In genomic region chr10:80760596-80761524, GRCm38 (mm10) we compare ENCODE assay signal across 13 mouse cellular contexts. TPM values are rescaled to one million over a fixed set of nuclear protein-coding genes. Genes with fewer than 3 reads are reported as not detected.
DNase-seq lines count a peak whose midpoint lies in the region; ATAC-seq and TF ChIP-seq lines count a peak whose summit lies in the region.
"Had no signal": no experiment of that assay in that cellular context is flagged by ENCODE, and none has a peak within 500 bp of the region (broad histone marks: within the 10 kb centered on the region; RNA-seq: fewer than 3 reads in every experiment).

No protein-coding gene starts in this region.

- 79% methylated on average over 4 of the region's 4 CpGs for WGBS in heart, embryonic 11.5 days (ENCODE audit: insufficient replicate concordance)
- 42% methylated on average over 4 of the region's 4 CpGs for WGBS in liver, adult 2 months
- 83% methylated on average over 4 of the region's 4 CpGs for WGBS in liver, embryonic 12.5 days (ENCODE audit: insufficient replicate concordance)

- no peak for TF ChIP-seq POLR2A in liver, adult 2 months (IDR thresholded peaks at IDR 0.05; ENCODE audit: extremely low read depth, insufficient read depth, low read length)

- ATAC-seq in heart, embryonic 11.5 days (replicated peaks; ENCODE audit: insufficient number of reproducible peaks, low FRiP score, low TSS enrichment) = no peak
- ATAC-seq in liver, embryonic 12.5 days = no peak

- peak overlapping the region; percentile 43; the same call in 1 of the 2 replicates for H3K9ac ChIP-seq in heart, embryonic 11.5 days (ENCODE audit: low read depth, low read length)
- no peak overlapping the region for H3K9ac ChIP-seq in liver, adult 2 months (ENCODE audit: low read depth, low read length)
- H3K9ac ChIP-seq in liver, embryonic 12.5 days = no peak overlapping the region
- H3K9ac ChIP-seq: limb, embryonic 12.5 days had no signal

- H3K27ac ChIP-seq in heart, embryonic 11.5 days (ENCODE audit: low read depth, low read length) = no peak overlapping the region
- H3K27ac ChIP-seq in liver, adult 2 months (replicated peaks; ENCODE audit: insufficient read depth, low read depth, low read length) = 0 out of 2 replicates have a peak overlapping the region, but pooled peaks have one; percentile 4
- H3K27ac ChIP-seq in liver, embryonic 12.5 days = no peak overlapping the region
- H3K27ac ChIP-seq: limb, embryonic 12.5 days had no signal

- H3K36me3 ChIP-seq in heart, embryonic 11.5 days (ENCODE audit: control insufficient read depth, insufficient read depth, low read length) = no peaks in the 10 kb centered on the region; the same call in 1 of the 2 replicates
- H3K36me3 ChIP-seq in liver, adult 2 months (ENCODE audit: control insufficient read depth, insufficient read depth, low read length) = no peaks in the 10 kb centered on the region
- peaks cover 34% of the 10 kb centered on the region for H3K36me3 ChIP-seq in liver, embryonic 12.5 days

- no peak overlapping the region; the same call in 1 of the 2 replicates for H3K4me2 ChIP-seq in heart, embryonic 11.5 days
- H3K4me2 ChIP-seq in liver, embryonic 12.5 days = no peak overlapping the region
- H3K4me2 ChIP-seq: limb, embryonic 12.5 days had no signal

- H3K9me3 ChIP-seq in heart, embryonic 11.5 days (replicated peaks; ENCODE audit: control insufficient read depth, low read length) = no peaks in the 10 kb centered on the region
- H3K9me3 ChIP-seq in liver, embryonic 12.5 days (replicated peaks) = no peaks in the 10 kb centered on the region
- H3K9me3 ChIP-seq: limb, embryonic 12.5 days; midbrain, embryonic 10.5 days had no signal

- no peaks in the 10 kb centered on the region for H3K27me3 ChIP-seq in heart, embryonic 11.5 days (ENCODE audit: control insufficient read depth, insufficient read depth, low read length)
- no peaks in the 10 kb centered on the region for H3K27me3 ChIP-seq in liver, adult 2 months (ENCODE audit: control insufficient read depth, insufficient read depth, low read length)
- H3K27me3 ChIP-seq in liver, embryonic 12.5 days (replicated peaks) = no peaks in the 10 kb centered on the region
- H3K27me3 ChIP-seq: limb, embryonic 12.5 days had no signal

- no peak for TF ChIP-seq CTCF in liver, adult 2 months (IDR thresholded peaks at IDR 0.05; ENCODE audit: low read depth, low read length)

- intact Hi-C loops in heart, postnatal 36 days (cut with DNase I) = no loop called here

- peaks cover 51% of the 10 kb centered on the region for H3K4me1 ChIP-seq in heart, embryonic 11.5 days (ENCODE audit: control insufficient read depth, insufficient read depth, low read length)
- H3K4me1 ChIP-seq in liver, adult 2 months (ENCODE audit: control insufficient read depth, insufficient read depth, low read length) = peaks cover 68% of the 10 kb centered on the region
- H3K4me1 ChIP-seq in liver, embryonic 12.5 days = peaks cover 81% of the 10 kb centered on the region

- peaks cover 68% of the 10 kb centered on the region; the same call in 1 of the 2 replicates for H3K79me2 ChIP-seq in liver, adult 2 months (ENCODE audit: control insufficient read depth, insufficient read depth, low read length)

- peak; percentile 69 to 88 for DNase-seq in adrenal gland, adult (ENCODE audit: inconsistent age in 2 of 2, low spot score in 1 of 2)
- no peak for DNase-seq in adrenal gland, postnatal 4 days (ENCODE audit: low spot score in 2 of 2)
- DNase-seq in heart, postnatal 36 days = no peak
- DNase-seq in liver, adult 2 months (ENCODE audit: extremely low read depth, low read depth, low spot score) = peak; percentile 46
- DNase-seq in kidney, postnatal 36 days = peak; percentile 60 to 77
- DNase-seq in right cerebral cortex, postnatal 4 days = no peak
- DNase-seq: embryo, embryonic 11 days had no signal

- no peak overlapping the region for H3K4me3 ChIP-seq in heart, embryonic 11.5 days (ENCODE audit: low read depth, low read length)
- no peak overlapping the region for H3K4me3 ChIP-seq in liver, adult 2 months (ENCODE audit: insufficient read depth, low read depth, low read length)
- H3K4me3 ChIP-seq in liver, embryonic 12.5 days = no peak overlapping the region
- H3K4me3 ChIP-seq: limb, embryonic 12.5 days; midbrain, embryonic 10.5 days had no signal

RNA-seq across cellular contexts. Expression of gene Dot1l, which starts 5.9 kb away (rescaled TPM):
- 10 to 100 TPM; 81.2 to 83.2 TPM for total RNA-seq in adrenal gland, postnatal 4 days (2021)
- polyA plus RNA-seq in heart, embryonic 11.5 days (2014; fragmentation: Nextera tagmentation; extraction: Ambion mirVana) = 23.1 and 27.3 TPM in 2 replicates
- total RNA-seq in heart, postnatal 36 days (2021) = 10 to 100 TPM; 22.5 to 27.0 TPM
- 2.4 and 3.6 TPM in 2 replicates for total RNA-seq in liver, adult 2 months (2014; rRNA removed)
- 13.0 and 14.8 TPM in 2 replicates for polyA plus RNA-seq in liver, adult 2 months (2012; rRNA removed)
- polyA plus RNA-seq in liver, embryonic 12.5 days (2016; fragmentation: Nextera tagmentation; extraction: Ambion mirVana) = 15.7 TPM in 2 replicates

RNA-seq across cellular contexts. Expression of gene Ap3d1, which starts 18.8 kb away (rescaled TPM):
- total RNA-seq in adrenal gland, postnatal 4 days (2021) = 100 to 1,000 TPM in 1 of 2 experiments, 10 to 100 TPM in 1; 98.9 to 114 TPM
- 51.5 and 59.3 TPM in 2 replicates for polyA plus RNA-seq in heart, embryonic 11.5 days (2014; fragmentation: Nextera tagmentation; extraction: Ambion mirVana)
- total RNA-seq in heart, postnatal 36 days (2021) = 10 to 100 TPM; 35.1 to 43.5 TPM
- 22.3 and 35.2 TPM in 2 replicates for total RNA-seq in liver, adult 2 months (2014; rRNA removed)
- polyA plus RNA-seq in liver, adult 2 months (2012; rRNA removed) = 38.1 and 49.2 TPM in 2 replicates
- polyA plus RNA-seq in liver, embryonic 12.5 days (2016; fragmentation: Nextera tagmentation; extraction: Ambion mirVana) = 36.5 and 38.2 TPM in 2 replicates

RNA-seq across cellular contexts. Expression of gene Sf3a2, which starts 37.1 kb away (rescaled TPM):
- total RNA-seq in adrenal gland, postnatal 4 days (2021) = 10 to 100 TPM; 79.5 to 79.9 TPM
- 68.6 and 68.7 TPM in 2 replicates for polyA plus RNA-seq in heart, embryonic 11.5 days (2014; fragmentation: Nextera tagmentation; extraction: Ambion mirVana)
- 10 to 100 TPM; 29.5 to 29.7 TPM for total RNA-seq in heart, postnatal 36 days (2021)
- 6.7 and 8.6 TPM in 2 replicates for total RNA-seq in liver, adult 2 months (2014; rRNA removed)
- polyA plus RNA-seq in liver, adult 2 months (2012; rRNA removed) = 12.7 and 17.8 TPM in 2 replicates
- 53.5 and 54.1 TPM in 2 replicates for polyA plus RNA-seq in liver, embryonic 12.5 days (2016; fragmentation: Nextera tagmentation; extraction: Ambion mirVana)

RNA-seq across cellular contexts. Expression of gene Plekhj1, which starts 37.6 kb away (rescaled TPM):
- 100 to 1,000 TPM in 1 of 2 experiments, 10 to 100 TPM in 1; 93.7 to 105 TPM for total RNA-seq in adrenal gland, postnatal 4 days (2021)
- polyA plus RNA-seq in heart, embryonic 11.5 days (2014; fragmentation: Nextera tagmentation; extraction: Ambion mirVana) = 89.0 and 97.7 TPM in 2 replicates
- 10 to 100 TPM; 29.3 to 31.3 TPM for total RNA-seq in heart, postnatal 36 days (2021)
- total RNA-seq in liver, adult 2 months (2014; rRNA removed) = 16.0 and 17.4 TPM in 2 replicates
- 29.4 and 42.2 TPM in 2 replicates for polyA plus RNA-seq in liver, adult 2 months (2012; rRNA removed)
- 134 and 137 TPM in 2 replicates for polyA plus RNA-seq in liver, embryonic 12.5 days (2016; fragmentation: Nextera tagmentation; extraction: Ambion mirVana)

RNA-seq across cellular contexts. Expression of gene Amh, which starts 44.2 kb away (rescaled TPM):
- total RNA-seq in adrenal gland, postnatal 4 days (2021) = 1 to 10 TPM in 1 of 2 experiments, under 1 TPM in 1; 0.79 to 1.1 TPM
- polyA plus RNA-seq in heart, embryonic 11.5 days (2014; fragmentation: Nextera tagmentation; extraction: Ambion mirVana) = 0.11 TPM in 1 of 2 replicates, not detected in the other
- under 1 TPM; 0.22 to 0.53 TPM for total RNA-seq in heart, postnatal 36 days (2021)
- total RNA-seq in liver, adult 2 months (2014; rRNA removed) = 0.13 and 0.18 TPM in 2 replicates
- 0.09 and 0.21 TPM in 2 replicates for polyA plus RNA-seq in liver, adult 2 months (2012; rRNA removed)
- polyA plus RNA-seq in liver, embryonic 12.5 days (2016; fragmentation: Nextera tagmentation; extraction: Ambion mirVana) = 0.07 TPM in 1 of 2 replicates, not detected in the other
- polyA plus RNA-seq: hindbrain, embryonic 11.5 days; limb, embryonic 12.5 days; lung, embryonic 16.5 days; midbrain, embryonic 10.5 days had no signal

Comparison
In these comparisons a context has a peak if more than half of its experiments do, and no peak if none do; other contexts are left out.
1. DNase-seq: peak in adrenal gland, adult (2 of 2), liver, adult 2 months (single experiment) and kidney, postnatal 36 days (2 of 2); none in adrenal gland, postnatal 4 days (0 of 2), heart, postnatal 36 days (0 of 2) and right cerebral cortex, postnatal 4 days (single experiment).